Mouse (Mus musculus) CH12.LX (cell line): ENCODE measurements at regions not wholly inside any gene's neighbourhood (a gene's known extent, or its start where the extent isn't known, plus 50 kb on each side); places are given as distances from the start of the nearest gene placed in this dataset.

Source experiments
- DNase-seq: peaks from one replicate; pipeline ENCODE4 v3.0.0-alpha.2; 2013; ENCODE audit errors: extremely low read depth
- H3K27ac ChIP-seq: 2 replicates; pipeline ENCODE4 v1.5.1; 2012; ENCODE audit warnings: low read depth, mild to moderate bottlenecking, control low read depth, moderate library complexity; ENCODE audit not compliant: insufficient read depth
- H3K27me3 ChIP-seq: replicated peaks from 2 replicates; pipeline ENCODE3; 2012; ENCODE audit warnings: inconsistent platforms
- H3K36me3 ChIP-seq, 2 experiments: replicated peaks in 1 of 2; 2 replicates each; pipeline versions ENCODE3 to v1.6.1; 2012; ENCODE audit warnings: inconsistent platforms in 1 of 2, low read length in 1 of 2, mild to moderate bottlenecking in 1 of 2, mixed read lengths in 1 of 2, moderate library complexity in 1 of 2; ENCODE audit not compliant: control insufficient read depth in 1 of 2, insufficient read depth in 1 of 2
- H3K4me1 ChIP-seq, 2 experiments: 2 replicates each; pipeline ENCODE4 v1.6.1; 2012; ENCODE audit warnings: inconsistent platforms in 1 of 2, moderate library complexity in 1 of 2; ENCODE audit not compliant: insufficient read depth in 2 of 2, control insufficient read depth in 1 of 2
- H3K4me2 ChIP-seq: 2 replicates; pipeline ENCODE4 v1.6.1; 2012; ENCODE audit warnings: low read depth, mild to moderate bottlenecking, control low read depth; ENCODE audit not compliant: poor library complexity, insufficient read depth, severe bottlenecking
- H3K4me3 ChIP-seq, 3 experiments: fragments of 150-350 bp in 1 of 3; sonication (generic) in 1 of 3; replicated peaks in 1 of 3; 2 replicates each; pipeline versions ENCODE3 to v1.5.1; 2011 to 2012; ENCODE audit warnings: low read depth in 2 of 3, low read length in 2 of 3, mild to moderate bottlenecking in 2 of 3, moderate library complexity in 2 of 3, control low read depth in 1 of 3, improper control_type of control experiment in 1 of 3, inconsistent platforms in 1 of 3, mixed read lengths in 1 of 3; ENCODE audit not compliant: poor library complexity in 1 of 3
- H3K79me2 ChIP-seq: replicated peaks from 2 replicates; pipeline ENCODE4 v1.6.1; 2012; ENCODE audit warnings: mild to moderate bottlenecking, moderate library complexity; ENCODE audit not compliant: control insufficient read depth, poor library complexity, insufficient read depth, severe bottlenecking; ENCODE audit errors: extremely low read depth
- H3K9ac ChIP-seq: 2 replicates; pipeline ENCODE4 v1.6.1; 2012; ENCODE audit warnings: low read depth, mild to moderate bottlenecking, control low read depth, moderate library complexity; ENCODE audit not compliant: insufficient read depth
- H3K9me3 ChIP-seq: replicated peaks from 2 replicates; pipeline ENCODE3; 2012; ENCODE audit warnings: low read length, inconsistent platforms, mixed read lengths
- BHLHE40 ChIP-seq: IDR thresholded peaks from 2 replicates; pipeline ENCODE4 v1.6.1; 2011; ENCODE audit warnings: mild to moderate bottlenecking, low read depth, low read length, improper control_type of control experiment
- CHD2 ChIP-seq: IDR thresholded peaks from 2 replicates; pipeline ENCODE4 v1.6.1; 2011; ENCODE audit warnings: low read length, improper control_type of control experiment
- CTCF ChIP-seq, 2 experiments: IDR thresholded peaks in 1 of 2; conservative IDR thresholded peaks in 1 of 2; 2 replicates each; pipeline ENCODE4 v1.5.1; 2011 to 2012; ENCODE audit warnings: low read depth in 2 of 2, low read length in 2 of 2, improper control_type of control experiment in 1 of 2, inconsistent platforms in 1 of 2, mild to moderate bottlenecking in 1 of 2, moderate library complexity in 1 of 2
- JUN ChIP-seq: IDR thresholded peaks from 2 replicates; pipeline ENCODE4 v1.6.1; 2011; ENCODE audit warnings: low read depth, mild to moderate bottlenecking, low read length, improper control_type of control experiment, moderate library complexity; ENCODE audit not compliant: insufficient read depth
- JUND ChIP-seq: conservative IDR thresholded peaks from 2 replicates; pipeline ENCODE4 v1.6.1; 2011; ENCODE audit warnings: low read depth, low read length, improper control_type of control experiment
- MAX ChIP-seq: IDR thresholded peaks from 2 replicates; pipeline ENCODE4 v1.6.1; 2011; ENCODE audit warnings: low read length, improper control_type of control experiment
- MEF2A ChIP-seq: IDR thresholded peaks from 2 replicates; pipeline ENCODE4 v1.6.1; 2014; ENCODE audit warnings: low read depth, mild to moderate bottlenecking, inconsistent platforms, low read length, improper control_type of control experiment, borderline replicate concordance
- NRF1 ChIP-seq: IDR thresholded peaks from 2 replicates; pipeline ENCODE4 v1.6.1; 2014; ENCODE audit warnings: low read depth, mild to moderate bottlenecking, inconsistent platforms, low read length, improper control_type of control experiment, moderate library complexity
- PAX5 ChIP-seq: IDR thresholded peaks from 2 replicates; pipeline ENCODE4 v1.6.1; 2012; ENCODE audit warnings: low read length, inconsistent platforms, mixed read lengths
- POLR2A ChIP-seq: IDR thresholded peaks from 2 replicates; pipeline ENCODE4 v1.6.1; 2011; ENCODE audit warnings: low read depth, mild to moderate bottlenecking, improper control_type of control experiment, low read length
- POLR2AphosphoS2 ChIP-seq: IDR thresholded peaks from 2 replicates; pipeline ENCODE4 v1.6.1; 2011; ENCODE audit warnings: low read depth, low read length, improper control_type of control experiment
- RAD21 ChIP-seq: IDR thresholded peaks from 2 replicates; pipeline ENCODE4 v1.6.1; 2011; ENCODE audit warnings: low read depth, mild to moderate bottlenecking, low read length, improper control_type of control experiment, moderate library complexity
- TBP ChIP-seq: conservative IDR thresholded peaks from 2 replicates; pipeline ENCODE4 v1.6.1; 2011; ENCODE audit warnings: low read depth, low read length, improper control_type of control experiment
- TCF12 ChIP-seq: IDR thresholded peaks from 2 replicates; pipeline ENCODE4 v1.6.1; 2014; ENCODE audit warnings: low read depth, mild to moderate bottlenecking, inconsistent platforms, low read length, improper control_type of control experiment
- UBTF ChIP-seq: IDR thresholded peaks from 2 replicates; pipeline ENCODE4 v1.6.1; 2012; ENCODE audit warnings: low read depth, mild to moderate bottlenecking, inconsistent platforms, low read length, improper control_type of control experiment, moderate library complexity
- USF2 ChIP-seq: conservative IDR thresholded peaks from 2 replicates; pipeline ENCODE4 v1.6.1; 2011; ENCODE audit warnings: low read depth, low read length, improper control_type of control experiment
- ZC3H11A ChIP-seq: IDR thresholded peaks from 2 replicates; pipeline ENCODE4 v1.6.1; 2012; ENCODE audit warnings: low read depth, mild to moderate bottlenecking, inconsistent platforms, low read length, improper control_type of control experiment
- ZMIZ1 ChIP-seq: IDR thresholded peaks from 2 replicates; pipeline ENCODE4 v1.6.1; 2012; ENCODE audit warnings: low read depth, mild to moderate bottlenecking, inconsistent platforms, low read length, improper control_type of control experiment
- dilution Hi-C: fragments of 300-500 bp; cut with MboI; formaldehyde crosslinking; loops from 2 replicates; pipeline ENCODE4 v1.14.3; 2020; ENCODE audit warnings: low sequenced_read_pairs; ENCODE audit not compliant: extremely low pct_unique_long_range_greater_than_20kb, extremely low pct_ligation_motif_present
- in situ Hi-C: fragments of 300-500 bp; cut with MboI; formaldehyde crosslinking; loops from 3 replicates; pipeline ENCODE4 v1.14.3; 2019; ENCODE audit warnings: low sequenced_read_pairs, low pct_ligation_motif_present, low pct_unique_long_range_greater_than_20kb, mixed read lengths

GRCm38 (mm10) chr13:51953084-51953483 is 106.6 kb downstream of the Gadd45g start:
- Histone ChIP-seq H3K9me3 (no peaks in the 10 kb centered on the region), H3K4me3 (no peak overlapping the region), H3K4me2 (no peak overlapping the region), H3K36me3 (no peaks in the 10 kb centered on the region), H3K9ac (no peak overlapping the region), H3K4me1 (peaks cover 0 to 7% of the 10 kb centered on the region in 2 experiments; a peak in 2 of 4 replicates), H3K27me3 (no peaks in the 10 kb centered on the region)
- dilution Hi-C loops: no loop called here
- TF ChIP-seq ZMIZ1 (no peak), MAX (no peak), CHD2 (no peak), MEF2A (no peak), JUND (no peak), TBP (no peak), TCF12 (no peak), NRF1 (no peak), UBTF (no peak), CTCF (conservative IDR thresholded peaks at IDR 0.05 in 1 of 2, IDR thresholded peaks at IDR 0.05 in 1 of 2; ENCODE audit: low read depth in 2 of 2, low read length in 2 of 2) (no peak)
- TF ChIP-seq, all 38 proteins: peak for 0
- Histone ChIP-seq H3K27ac (no peak overlapping the region), H3K79me2 (no peaks in the 10 kb centered on the region)
- in situ Hi-C loops: no loop called here
- no peak for DNase-seq

- Histone ChIP-seq H3K9me3 (no peaks in the 10 kb centered on the region), H3K27ac (no peak overlapping the region), H3K9ac (no peak overlapping the region), H3K36me3 (no peaks in the 10 kb centered on the region), H3K79me2 (no peaks in the 10 kb centered on the region), H3K4me1 (peaks cover 0 to 7% of the 10 kb centered on the region in 2 experiments; a peak in 3 of 4 replicates), H3K4me2 (no peak overlapping the region), H3K4me3 (no peak overlapping the region), H3K27me3 (no peaks in the 10 kb centered on the region)
- dilution Hi-C loops: no loop called here
- TF ChIP-seq ZC3H11A: no peak
- TF ChIP-seq POLR2AphosphoS2: no peak
- no peak for TF ChIP-seq RAD21
- TF ChIP-seq USF2: no peak
- no peak for TF ChIP-seq JUN
- in situ Hi-C loops: no loop called here
- DNase-seq: no peak
These were observed 107.1 kb downstream of the Gadd45g start for GRCm38 (mm10) chr13:51953569-51953968.

- no peaks in the 10 kb centered on the region for H3K36me3 ChIP-seq
- H3K4me1 ChIP-seq: peaks cover 0 to under 1% of the 10 kb centered on the region in 2 experiments; a peak in 1 of 4 replicates
- no peaks in the 10 kb centered on the region for H3K79me2 ChIP-seq
- H3K4me2 ChIP-seq: no peak overlapping the region
- no peak overlapping the region for H3K27ac ChIP-seq
- TF ChIP-seq TBP: no peak
- TF ChIP-seq POLR2A: no peak
- TF ChIP-seq BHLHE40: no peak
- no peak for TF ChIP-seq PAX5
- no peak for TF ChIP-seq ZC3H11A
- no peak for TF ChIP-seq MAX
- TF ChIP-seq JUND: no peak
- TF ChIP-seq, all 38 proteins: peak for 0
- in situ Hi-C loops: no loop called here
- no peaks in the 10 kb centered on the region for H3K27me3 ChIP-seq
- no peak for DNase-seq
- no peak overlapping the region for H3K4me3 ChIP-seq
- no peaks in the 10 kb centered on the region for H3K9me3 ChIP-seq
- H3K9ac ChIP-seq: no peak overlapping the region
- dilution Hi-C loops: no loop called here
These were observed 110.6 kb downstream of the Gadd45g start for GRCm38 (mm10) chr13:51957101-51957500.
